Mouse (Mus musculus): ENCODE data around the gene Cul9.
"Not testable (repeated sequence)": the region's sequence is repeated elsewhere in the genome, so short reads cannot be mapped to it uniquely, and the experiment has no call there.

The Cul9 gene

GRCm38 (mm10) chr17:46497956-46498355 is 48.2 kb downstream of the Cul9 start:
- DNase-seq: no peak

DNA sequence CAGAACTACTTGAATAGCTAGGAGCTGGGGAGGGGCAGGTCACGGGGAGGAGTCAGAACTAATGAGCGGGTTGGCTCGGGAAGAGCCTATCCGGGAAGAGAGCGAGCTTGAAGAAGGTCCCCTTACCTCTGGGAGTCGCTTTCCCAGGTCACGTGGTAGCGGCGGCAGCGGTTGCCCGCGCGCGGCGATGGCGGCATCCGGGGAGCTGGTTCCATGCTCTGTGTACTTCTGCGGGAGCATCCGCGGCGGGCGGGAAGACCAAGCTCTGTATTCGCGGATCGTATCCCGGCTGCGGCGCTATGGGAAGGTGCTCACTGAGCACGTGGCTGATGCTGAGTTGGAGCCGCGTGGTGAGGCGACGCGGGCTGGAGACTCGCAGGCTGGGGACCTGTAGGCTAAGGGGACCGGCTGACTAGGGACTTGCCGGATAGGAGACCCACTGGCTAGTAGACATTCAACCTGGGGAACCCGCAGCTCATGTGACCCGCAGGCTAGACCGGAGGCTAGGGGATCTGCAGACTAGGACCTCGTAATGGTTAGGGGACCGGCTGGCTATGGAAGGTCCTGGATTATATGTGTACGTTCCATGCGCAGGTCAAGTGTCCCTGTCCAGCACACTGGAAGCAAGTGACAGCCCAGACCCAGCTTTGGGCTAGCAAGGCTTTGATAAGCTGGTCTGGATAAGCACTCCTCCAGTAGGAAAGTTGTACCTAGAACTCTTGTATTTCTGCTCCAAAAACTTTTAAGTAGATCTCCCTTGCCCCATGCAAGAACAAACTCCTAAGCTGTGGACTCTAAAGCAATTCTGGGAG is 49.4 kb downstream of the Cul9 start, which contains the start of gene Dnph1:
Dnph1 (plus strand) TSS at position 89 of the 812 bp plus-strand sequence.
- DNase-seq: peak; percentile 74

DNA sequence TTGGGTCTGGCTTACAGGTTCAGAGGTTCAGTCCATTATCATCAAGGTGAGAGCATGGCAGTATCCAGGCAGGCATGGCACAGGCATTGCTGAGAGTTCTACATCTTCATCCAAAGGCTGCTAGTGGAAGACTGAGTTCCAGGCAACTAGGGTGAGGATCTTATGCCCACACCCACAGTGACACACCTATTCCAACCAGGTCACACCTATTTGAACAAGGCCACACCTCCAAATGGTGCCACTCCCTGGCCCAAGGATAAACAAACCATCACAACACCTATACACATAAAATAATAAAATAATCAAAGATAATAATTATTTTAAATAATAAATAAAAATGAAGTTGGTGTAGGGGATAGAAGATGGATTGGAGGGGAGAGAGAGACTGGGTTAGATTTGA is 50.1 kb downstream of the Cul9 start:
- DNase-seq: not testable (repeated sequence)

- DNase-seq: no peak
These were observed 50.7 kb downstream of the Cul9 start for GRCm38 (mm10) chr17:46495486-46495885.

DNA sequence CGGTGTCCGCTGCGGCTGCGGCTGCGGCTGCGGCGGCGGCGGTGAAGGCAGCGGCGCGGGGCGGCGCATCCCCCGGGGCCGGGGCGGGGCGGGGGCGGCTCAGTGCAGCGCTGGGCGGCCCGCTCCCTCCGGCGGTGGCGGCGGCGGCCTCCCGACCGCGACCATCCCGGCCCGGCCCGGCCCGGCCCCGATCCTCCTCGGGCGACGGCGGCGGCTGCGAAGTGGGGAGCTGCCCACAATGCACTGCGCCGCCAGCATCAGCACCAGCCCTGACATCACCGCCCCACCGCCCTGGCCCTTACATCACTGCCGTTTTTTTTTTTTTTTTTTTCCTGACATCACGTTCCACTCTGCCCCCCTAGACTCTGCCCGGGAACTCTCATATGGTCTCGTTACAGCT is 58.8 kb downstream of the Cul9 start, which contains the start of gene Ttbk1:
Ttbk1 (minus strand) TSS at position 245 of the 400 bp plus-strand sequence.
- peak; percentile 25 for DNase-seq

DNA sequence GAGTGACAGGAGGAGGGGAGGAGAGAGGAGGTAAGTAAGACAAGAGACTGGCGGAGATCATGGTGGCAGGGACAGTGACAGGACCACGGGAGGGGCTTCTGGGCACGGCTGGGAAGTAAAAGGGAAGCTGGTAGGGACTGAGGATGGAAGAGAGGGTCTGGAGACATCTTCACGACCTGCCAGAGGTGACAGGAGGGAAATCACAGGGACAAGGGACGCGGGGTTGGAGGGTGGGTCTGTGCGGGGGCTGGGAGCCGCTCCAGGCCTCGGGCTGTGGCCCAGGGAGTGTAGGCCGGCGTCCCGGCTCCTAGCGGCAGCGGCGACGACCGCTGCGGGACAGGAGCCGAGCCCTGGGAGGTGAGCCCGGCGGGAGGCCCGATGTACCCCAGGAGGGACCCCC is 59.2 kb downstream of the Cul9 start:
- DNase-seq: no peak

DNA sequence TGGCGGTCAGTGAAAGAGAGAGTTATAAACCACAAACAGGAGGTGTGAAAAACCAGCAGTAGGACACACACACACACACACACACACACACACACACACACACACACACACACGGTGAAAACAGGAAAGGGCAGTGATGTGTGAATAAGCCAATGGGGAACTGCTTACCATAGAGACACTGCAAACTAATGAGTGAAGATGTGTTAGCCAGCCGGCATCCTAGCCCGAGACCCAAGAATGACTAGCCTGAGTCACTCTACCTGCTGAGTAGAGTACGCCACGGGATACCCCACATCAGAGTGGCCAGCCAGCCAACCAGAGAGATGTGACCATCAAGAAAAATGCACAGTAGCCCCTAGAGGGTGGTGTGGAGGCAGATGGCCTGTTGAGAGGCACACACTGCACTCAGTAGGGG is 61.7 kb downstream of the Cul9 start:
- DNase-seq: no peak

- DNase-seq: peak; percentile 33
These were observed 62.2 kb downstream of the Cul9 start for GRCm38 (mm10) chr17:46484021-46484431.

- DNase-seq: peak; percentile 36
These were observed 62.6 kb downstream of the Cul9 start for GRCm38 (mm10) chr17:46483561-46484001.

DNA sequence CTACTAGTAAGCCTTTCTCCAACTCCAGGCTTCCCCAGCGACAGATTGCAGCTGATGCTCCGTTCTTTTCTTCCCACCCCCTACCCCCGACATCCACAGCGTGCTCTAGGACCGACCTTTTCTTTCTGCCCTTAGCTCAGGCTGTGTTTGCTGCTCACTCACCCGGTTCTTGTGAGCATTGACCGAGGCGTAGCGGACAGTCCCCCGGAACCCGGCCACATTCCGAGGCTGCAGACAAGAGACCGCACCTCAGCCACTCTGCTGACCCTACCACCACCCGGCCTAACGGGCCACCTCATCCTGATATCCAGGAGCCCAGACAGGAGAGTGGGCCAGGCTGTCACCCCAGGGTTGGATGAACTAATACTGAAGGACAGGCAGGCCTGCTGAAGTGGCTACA is 68.9 kb downstream of the Cul9 start:
- DNase-seq: peak; percentile 27

DNA sequence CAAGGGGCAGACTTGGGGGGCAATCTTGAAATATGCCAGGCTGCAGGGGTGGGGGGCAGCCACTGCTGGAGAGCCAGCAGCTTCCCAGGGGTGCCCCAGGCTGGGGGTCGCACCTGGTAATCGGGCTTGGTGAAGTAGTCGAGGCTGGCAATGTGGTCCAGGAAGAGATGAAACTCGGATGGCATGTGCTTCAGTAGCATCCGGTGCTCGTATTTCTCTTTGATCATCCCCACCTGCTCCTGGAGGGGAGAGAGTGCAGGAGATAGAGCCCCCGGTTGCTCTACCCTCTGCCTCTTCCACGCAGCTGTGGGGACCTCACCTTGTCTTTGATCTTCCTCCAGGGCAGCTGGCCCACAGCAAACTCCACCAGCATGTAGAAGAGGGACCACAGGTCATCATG is 69.6 kb downstream of the Cul9 start:
- DNase-seq: peak; percentile 59

DNA sequence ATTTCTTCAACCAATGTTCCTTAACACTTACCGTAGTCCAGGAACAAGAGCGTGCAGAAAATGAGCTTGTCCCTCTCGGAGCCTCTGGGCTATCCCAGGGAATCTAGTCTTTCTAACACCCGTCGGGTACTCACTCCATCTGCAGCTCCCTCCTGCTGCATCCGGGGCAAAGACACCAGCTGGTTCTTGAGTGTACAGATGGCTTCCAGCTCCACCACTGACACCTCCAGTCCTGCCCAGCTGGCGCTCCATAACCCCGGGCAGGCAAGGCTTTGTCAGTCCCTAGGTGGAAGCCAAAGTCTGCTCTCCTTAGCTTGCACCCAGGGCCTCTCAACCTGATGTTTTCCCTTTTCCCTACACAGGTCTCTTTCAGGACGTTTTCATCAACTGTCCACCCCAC is 78.4 kb downstream of the Cul9 start:
- DNase-seq: no peak

DNA sequence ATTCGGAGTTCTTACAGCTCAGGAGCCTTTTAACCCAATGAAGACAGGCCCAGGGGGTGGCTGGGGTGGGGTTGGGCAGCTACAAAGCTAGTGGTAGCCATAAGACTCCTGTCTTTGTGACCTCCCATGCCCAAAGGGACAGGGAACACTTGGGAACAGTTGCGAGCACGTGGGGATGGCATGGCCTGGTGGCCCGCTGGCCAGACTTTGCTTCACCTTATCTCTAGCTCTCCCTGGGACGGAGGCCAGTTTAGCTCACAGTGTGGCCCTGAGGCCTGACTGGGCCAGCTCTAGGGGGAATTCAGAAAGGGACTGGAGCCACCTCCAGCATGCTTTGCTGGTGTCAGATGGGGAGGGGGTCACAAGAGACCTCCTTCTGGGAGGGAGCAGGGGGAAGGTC is 84.0 kb downstream of the Cul9 start:
- DNase-seq: no peak

DNA sequence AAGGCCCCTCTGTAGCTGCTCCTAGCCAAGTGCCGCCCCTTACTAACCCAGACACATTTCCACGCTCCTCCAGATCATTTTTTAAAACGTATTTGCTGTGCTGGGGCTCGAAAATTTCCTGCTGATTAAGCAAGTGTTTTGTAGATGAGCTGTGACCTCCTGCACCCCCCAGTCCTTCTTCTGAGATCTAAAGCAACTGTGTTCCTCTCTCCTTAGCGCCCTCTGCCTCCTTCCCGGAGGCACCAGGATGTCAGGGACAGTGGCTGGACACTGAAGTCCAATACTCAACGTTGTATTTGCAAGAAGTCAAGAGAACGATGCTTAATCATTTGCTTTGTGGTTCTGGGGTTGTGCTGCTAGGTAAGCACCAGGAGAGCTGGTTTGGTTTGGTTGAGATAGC is 84.8 kb downstream of the Cul9 start:
- DNase-seq: no peak

DNA sequence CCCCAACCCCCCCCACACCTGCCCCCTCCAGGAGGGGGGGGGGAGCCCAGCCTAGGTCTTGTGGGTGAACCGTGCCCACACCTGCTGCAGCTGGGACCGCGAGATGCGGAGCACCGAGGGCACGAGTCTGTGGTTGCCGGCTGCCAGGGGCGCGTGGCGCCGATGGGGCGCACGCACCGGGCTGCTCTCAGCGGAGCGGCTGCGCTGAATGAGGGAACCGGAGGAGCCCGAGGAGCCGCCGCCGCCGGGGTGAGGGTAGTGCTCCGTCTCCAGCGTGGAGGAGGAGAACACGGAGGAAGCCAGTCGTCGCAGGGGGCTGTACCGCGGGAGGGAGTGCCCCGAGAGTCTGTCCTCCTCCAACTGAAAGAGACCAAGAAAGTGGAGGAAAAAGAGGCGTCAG is 85.5 kb downstream of the Cul9 start:
- DNase-seq: peak; percentile 72

GRCm38 (mm10) chr17:46458439-46458838 is 87.7 kb downstream of the Cul9 start:
- DNase-seq: no peak

DNA sequence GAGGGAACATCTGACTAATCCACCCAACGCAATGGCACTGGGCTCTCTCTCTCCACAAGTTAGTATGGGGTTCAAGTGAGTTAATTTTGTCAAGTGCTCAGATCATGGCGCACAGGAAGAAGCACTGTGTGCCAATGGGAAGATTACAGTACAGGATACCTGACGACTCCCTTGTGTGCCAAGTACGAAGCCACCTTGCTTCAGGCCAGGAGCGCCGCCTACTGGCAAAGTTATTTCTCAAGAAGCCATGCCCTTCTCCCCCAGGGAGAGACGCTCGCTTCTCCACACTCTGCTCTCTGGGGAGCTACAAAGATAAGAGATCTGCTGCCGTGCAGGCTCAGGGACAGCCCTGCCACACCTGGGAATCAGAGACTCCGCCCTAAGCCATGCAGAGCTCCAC is 88.4 kb downstream of the Cul9 start:
- peak; percentile 80 for DNase-seq

- DNase-seq: peak; percentile 62
These were observed 91.0 kb downstream of the Cul9 start for GRCm38 (mm10) chr17:46455110-46455691.

DNA sequence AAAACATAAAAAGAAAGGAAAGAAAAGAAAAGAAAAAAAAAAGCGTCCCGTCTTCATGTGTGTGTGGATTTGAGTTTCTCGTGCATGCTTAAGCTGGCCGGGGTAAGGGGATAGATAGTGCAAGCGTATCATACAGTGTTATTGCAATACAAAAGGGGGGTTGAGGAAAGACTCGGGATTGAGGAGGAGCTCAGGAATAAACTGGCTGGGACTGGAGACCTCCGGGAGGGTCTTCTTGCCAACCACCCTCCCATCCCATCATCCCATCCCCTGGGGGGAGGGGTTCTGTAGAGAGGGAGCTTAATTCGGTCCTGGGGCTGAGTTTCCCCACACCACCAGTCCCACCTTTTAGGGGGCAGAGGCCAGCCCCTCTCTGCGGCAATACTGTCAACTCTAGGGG is 91.6 kb downstream of the Cul9 start:
- no peak for DNase-seq

- peak; percentile 53 for DNase-seq
These were observed 92.2 kb downstream of the Cul9 start for GRCm38 (mm10) chr17:46453970-46454411.

DNA sequence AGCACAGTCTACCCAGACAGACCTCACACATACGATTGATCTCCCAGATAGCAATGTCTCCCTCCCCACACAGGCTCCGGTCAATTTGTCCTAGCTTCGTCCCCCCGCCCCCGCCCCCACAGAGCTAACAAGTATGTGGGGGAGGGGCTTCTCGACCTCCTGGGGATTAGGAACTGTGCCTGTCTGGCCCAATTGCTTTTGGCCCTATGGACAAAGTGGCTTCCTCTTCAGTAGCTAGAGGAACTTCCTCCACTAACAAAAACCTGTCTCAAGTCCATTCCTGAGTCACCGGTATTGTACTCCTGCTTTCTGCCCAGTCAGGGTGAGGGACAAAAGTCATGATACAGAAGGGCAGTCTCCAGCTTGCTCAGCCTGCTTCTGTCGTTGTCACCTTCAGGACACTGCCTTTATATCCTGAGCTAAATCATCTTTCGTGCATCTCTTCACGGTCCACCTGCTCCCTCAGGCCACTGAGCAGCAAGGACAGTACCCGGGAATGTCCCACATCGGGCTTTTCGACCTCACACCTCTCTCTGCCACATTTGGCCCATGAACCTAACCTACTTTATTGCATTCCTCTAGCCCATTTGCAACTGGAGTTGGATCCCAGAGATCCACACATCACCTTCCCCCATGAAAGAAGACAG is 92.8 kb downstream of the Cul9 start:
- DNase-seq: no peak

DNA sequence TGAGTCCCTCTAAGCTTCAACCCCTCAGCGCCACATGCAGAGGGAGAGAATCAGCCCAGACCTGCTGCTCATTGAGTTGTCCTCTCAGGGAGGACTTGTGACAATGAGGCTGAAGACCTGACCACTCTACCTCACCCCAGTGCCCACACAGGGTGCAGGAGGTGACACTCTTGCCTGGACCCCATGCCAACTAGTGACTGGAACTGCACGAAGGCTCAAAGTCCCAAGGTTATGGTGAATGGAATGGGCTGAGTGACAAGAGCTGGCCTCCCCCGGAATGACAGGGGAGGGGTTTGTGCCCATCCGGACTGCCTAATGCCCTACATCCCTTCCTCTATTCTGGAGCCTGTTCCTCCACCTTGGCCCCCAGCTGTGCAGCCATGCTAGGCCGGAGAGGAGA is 93.5 kb downstream of the Cul9 start:
- DNase-seq: no peak
